Mouse (Mus musculus): ENCODE results near the gene Ugt1a6b. TPM values are rescaled to one million over a fixed set of nuclear protein-coding genes. Genes with fewer than 3 reads are reported as not detected.

The Ugt1a6b gene
- polyA plus RNA-seq, 1 experiment = not detected

DNA sequence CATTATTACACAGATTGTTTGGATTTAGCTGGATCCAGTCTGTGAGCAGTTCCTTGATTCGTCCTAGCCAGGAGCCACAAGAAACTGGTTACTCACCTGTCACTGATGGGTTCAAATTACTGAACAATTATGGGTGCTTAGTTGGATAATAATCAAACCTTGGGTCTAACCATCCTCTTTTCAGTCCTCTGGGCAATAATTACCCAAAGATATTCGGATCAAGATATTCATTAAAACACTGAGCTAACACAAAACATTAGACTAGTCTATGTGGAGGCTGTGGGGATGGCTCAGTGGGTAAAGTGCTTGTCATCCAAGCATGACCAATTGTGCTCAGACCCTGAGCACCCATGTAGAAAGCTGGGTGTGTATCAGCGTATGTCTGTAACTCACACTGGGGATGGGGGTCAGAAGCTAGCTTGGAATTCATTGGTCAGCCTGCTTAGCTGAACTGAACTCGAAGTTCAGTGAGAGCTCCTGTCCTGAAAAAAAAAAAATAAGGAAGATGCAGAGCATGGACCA is 132.9 kb downstream of the Ugt1a6b start:
- Histone ChIP-seq H3K27ac (ENCODE audit: insufficient read depth, low read depth, low read length) (no peak overlapping the region), H3K4me3 (ENCODE audit: insufficient read depth, low read depth, low read length) (no peak overlapping the region), H3K4me1 (ENCODE audit: control insufficient read depth, insufficient read depth, low read length) (no peaks in the 10 kb centered on the region)
- no peak for TF ChIP-seq CTCF (IDR thresholded peaks at IDR 0.05; ENCODE audit: insufficient read depth, low read depth, low read length)
- no peak for TF ChIP-seq POLR2A (IDR thresholded peaks at IDR 0.05; ENCODE audit: insufficient read depth, low read depth, low read length)
- WGBS = 58% methylated on average over 4 of the region's 4 CpGs

DNA sequence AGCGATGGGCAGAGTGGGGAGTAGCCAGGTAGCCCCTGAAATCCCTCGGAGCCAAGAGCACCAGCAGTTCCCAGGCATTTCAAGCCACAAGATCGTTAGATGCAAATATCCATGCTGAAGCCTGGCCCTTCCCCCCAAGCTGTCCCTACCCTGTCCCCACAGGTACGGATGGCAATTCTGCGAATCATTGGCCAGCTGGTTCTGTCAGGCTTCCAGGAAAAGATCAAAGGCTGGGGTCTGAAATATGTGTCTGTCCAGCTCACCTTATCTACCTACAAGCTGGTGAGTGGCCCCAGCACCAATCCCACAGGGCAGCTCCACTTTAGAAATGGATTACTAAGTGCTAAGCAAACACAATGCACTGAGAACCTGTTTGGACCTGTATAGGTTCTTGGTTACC is 134.3 kb downstream of the Ugt1a6b start:
- TF ChIP-seq POLR2A (IDR thresholded peaks at IDR 0.05; ENCODE audit: insufficient read depth, low read depth, low read length) (no peak), CTCF (IDR thresholded peaks at IDR 0.05; ENCODE audit: insufficient read depth, low read depth, low read length) (no peak)
- H3K4me3 ChIP-seq (ENCODE audit: insufficient read depth, low read depth, low read length) = no peak overlapping the region
- no peaks in the 10 kb centered on the region for H3K4me1 ChIP-seq (ENCODE audit: control insufficient read depth, insufficient read depth, low read length)
- whole genome bisulfite sequencing = 80% methylated on average over 5 of the region's 5 CpGs
- H3K27ac ChIP-seq (ENCODE audit: insufficient read depth, low read depth, low read length) = no peak overlapping the region

- TF ChIP-seq POLR2A (IDR thresholded peaks at IDR 0.05; ENCODE audit: insufficient read depth, low read depth, low read length) = no peak
- no peak for TF ChIP-seq CTCF (IDR thresholded peaks at IDR 0.05; ENCODE audit: insufficient read depth, low read depth, low read length)
- no peak overlapping the region for H3K4me3 ChIP-seq (ENCODE audit: insufficient read depth, low read depth, low read length)
- no peak overlapping the region for H3K27ac ChIP-seq (ENCODE audit: insufficient read depth, low read depth, low read length)
- no peaks in the 10 kb centered on the region for H3K4me1 ChIP-seq (ENCODE audit: control insufficient read depth, insufficient read depth, low read length)
- 75% methylated on average over 6 of the region's 6 CpGs for WGBS
These were observed 135.7 kb downstream of the Ugt1a6b start for GRCm38 (mm10) chr1:88238771-88239170.

DNA sequence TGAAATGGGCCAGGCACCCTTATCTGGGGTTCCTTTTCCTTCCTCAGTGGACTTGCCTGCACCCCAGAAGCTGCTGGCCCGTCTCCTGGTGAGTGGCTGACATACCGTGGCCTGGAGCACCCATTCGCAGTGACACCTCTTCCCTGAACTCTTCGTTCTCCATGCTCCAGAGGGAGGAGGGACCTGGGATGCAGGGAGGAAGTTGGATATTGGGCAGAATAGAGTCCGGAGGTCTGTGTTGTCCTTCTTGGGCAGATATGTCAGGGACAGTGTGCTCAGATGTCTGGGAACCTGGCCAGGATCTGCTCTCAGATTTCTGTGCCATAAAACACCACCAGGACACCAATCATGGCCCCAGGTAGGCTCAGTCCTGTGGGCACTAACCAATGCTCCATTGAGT is 137.0 kb downstream of the Ugt1a6b start:
- Histone ChIP-seq H3K4me3 (ENCODE audit: insufficient read depth, low read depth, low read length) (no peak overlapping the region), H3K4me1 (ENCODE audit: control insufficient read depth, insufficient read depth, low read length) (no peaks in the 10 kb centered on the region), H3K27ac (ENCODE audit: insufficient read depth, low read depth, low read length) (no peak overlapping the region)
- TF ChIP-seq POLR2A (IDR thresholded peaks at IDR 0.05; ENCODE audit: insufficient read depth, low read depth, low read length) (no peak), CTCF (IDR thresholded peaks at IDR 0.05; ENCODE audit: insufficient read depth, low read depth, low read length) (no peak)
- 76% methylated on average over 5 of the region's 5 CpGs for WGBS

DNA sequence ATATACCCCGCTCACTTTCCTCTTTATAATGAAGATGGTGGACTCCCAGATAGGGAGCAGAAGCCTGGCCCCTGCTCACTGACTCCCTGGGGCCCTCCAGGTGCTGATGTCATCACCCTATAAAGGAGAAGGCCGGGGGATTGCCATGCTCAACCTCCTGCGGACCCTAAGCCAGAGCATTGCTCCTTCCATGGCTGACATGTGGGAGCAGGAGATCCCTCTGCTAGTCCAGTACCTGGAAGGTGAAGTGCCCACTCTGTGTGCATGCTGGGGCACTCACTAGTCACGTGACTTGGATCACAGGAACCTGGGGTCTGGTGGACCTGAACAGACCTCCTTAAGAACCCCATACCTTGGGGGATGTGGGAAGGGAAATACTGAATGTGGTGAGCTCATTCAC is 137.5 kb downstream of the Ugt1a6b start:
- no peak overlapping the region for H3K27ac ChIP-seq (ENCODE audit: insufficient read depth, low read depth, low read length)
- no peak overlapping the region for H3K4me3 ChIP-seq (ENCODE audit: insufficient read depth, low read depth, low read length)
- WGBS = 71% methylated on average over 4 of the region's 4 CpGs
- TF ChIP-seq POLR2A (IDR thresholded peaks at IDR 0.05; ENCODE audit: insufficient read depth, low read depth, low read length) (no peak), CTCF (IDR thresholded peaks at IDR 0.05; ENCODE audit: insufficient read depth, low read depth, low read length) (no peak)
- no peaks in the 10 kb centered on the region for H3K4me1 ChIP-seq (ENCODE audit: control insufficient read depth, insufficient read depth, low read length)

GRCm38 (mm10) chr1:88243861-88244260 is 140.8 kb downstream of the Ugt1a6b start:
- Histone ChIP-seq H3K4me1 (ENCODE audit: control insufficient read depth, insufficient read depth, low read length) (no peaks in the 10 kb centered on the region), H3K27ac (ENCODE audit: insufficient read depth, low read depth, low read length) (no peak overlapping the region), H3K4me3 (ENCODE audit: insufficient read depth, low read depth, low read length) (no peak overlapping the region)
- 66% methylated on average over 5 of the region's 5 CpGs for WGBS
- TF ChIP-seq CTCF (IDR thresholded peaks at IDR 0.05; ENCODE audit: insufficient read depth, low read depth, low read length) = no peak

DNA sequence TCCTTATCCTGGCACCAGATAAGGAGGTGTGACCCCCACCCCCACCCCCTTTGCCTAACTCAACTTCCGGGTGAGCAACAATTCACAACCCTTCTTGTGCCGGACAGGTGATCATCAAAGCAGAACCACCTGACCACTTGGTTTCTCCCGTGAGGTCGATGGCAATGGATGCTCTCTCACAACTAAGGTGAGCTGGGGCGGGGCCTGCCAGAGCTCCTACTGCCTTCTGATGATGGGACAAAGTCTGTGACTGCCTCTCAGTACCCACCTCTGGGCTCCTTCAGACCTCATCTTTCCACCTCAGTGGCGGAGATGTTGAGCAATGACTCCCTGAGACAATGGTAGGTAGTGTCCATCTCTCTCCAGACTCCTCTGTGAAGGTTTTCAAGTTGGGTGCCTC is 142.8 kb downstream of the Ugt1a6b start:
- Histone ChIP-seq H3K4me1 (ENCODE audit: control insufficient read depth, insufficient read depth, low read length) (no peaks in the 10 kb centered on the region), H3K4me3 (ENCODE audit: insufficient read depth, low read depth, low read length) (no peak overlapping the region), H3K27ac (ENCODE audit: insufficient read depth, low read depth, low read length) (no peak overlapping the region)
- 80% methylated on average over 6 of the region's 6 CpGs for WGBS
- TF ChIP-seq CTCF (IDR thresholded peaks at IDR 0.05; ENCODE audit: insufficient read depth, low read depth, low read length) (no peak), POLR2A (IDR thresholded peaks at IDR 0.05; ENCODE audit: insufficient read depth, low read depth, low read length) (no peak)

GRCm38 (mm10) chr1:88246386-88246785 is 143.3 kb downstream of the Ugt1a6b start:
- 49% methylated on average over 6 of the region's 6 CpGs for WGBS
- Histone ChIP-seq H3K27ac (ENCODE audit: insufficient read depth, low read depth, low read length) (no peak overlapping the region), H3K4me1 (ENCODE audit: control insufficient read depth, insufficient read depth, low read length) (no peaks in the 10 kb centered on the region), H3K4me3 (ENCODE audit: insufficient read depth, low read depth, low read length) (no peak overlapping the region)
- no peak for TF ChIP-seq CTCF (IDR thresholded peaks at IDR 0.05; ENCODE audit: insufficient read depth, low read depth, low read length)
- TF ChIP-seq POLR2A (IDR thresholded peaks at IDR 0.05; ENCODE audit: insufficient read depth, low read depth, low read length) = no peak

DNA sequence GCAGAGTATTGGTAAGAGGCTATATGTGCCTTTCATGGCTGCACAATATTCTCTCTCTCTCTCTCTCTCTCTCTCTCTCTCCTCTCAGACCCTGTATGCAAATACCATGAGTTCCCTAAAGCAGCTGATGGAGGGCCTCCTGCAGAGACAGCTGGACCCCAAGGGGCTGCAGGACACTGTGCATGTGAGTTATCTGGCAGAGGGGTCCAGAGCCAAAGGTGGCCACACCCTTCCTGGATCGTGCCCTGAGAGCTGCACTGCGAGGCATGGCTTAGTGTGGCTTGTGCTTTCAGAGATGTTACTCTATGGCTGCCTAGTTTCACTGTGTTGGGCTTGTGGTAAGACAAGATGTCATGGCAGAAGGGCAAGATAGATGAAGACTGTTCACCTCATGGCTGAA is 144.6 kb downstream of the Ugt1a6b start:
- Histone ChIP-seq H3K4me3 (ENCODE audit: insufficient read depth, low read depth, low read length) (no peak overlapping the region), H3K27ac (ENCODE audit: insufficient read depth, low read depth, low read length) (no peak overlapping the region), H3K4me1 (ENCODE audit: control insufficient read depth, insufficient read depth, low read length) (no peaks in the 10 kb centered on the region)
- TF ChIP-seq CTCF (IDR thresholded peaks at IDR 0.05; ENCODE audit: insufficient read depth, low read depth, low read length) (no peak), POLR2A (IDR thresholded peaks at IDR 0.05; ENCODE audit: insufficient read depth, low read depth, low read length) (no peak)
- WGBS = 42% methylated on average over 2 of the region's 2 CpGs

DNA sequence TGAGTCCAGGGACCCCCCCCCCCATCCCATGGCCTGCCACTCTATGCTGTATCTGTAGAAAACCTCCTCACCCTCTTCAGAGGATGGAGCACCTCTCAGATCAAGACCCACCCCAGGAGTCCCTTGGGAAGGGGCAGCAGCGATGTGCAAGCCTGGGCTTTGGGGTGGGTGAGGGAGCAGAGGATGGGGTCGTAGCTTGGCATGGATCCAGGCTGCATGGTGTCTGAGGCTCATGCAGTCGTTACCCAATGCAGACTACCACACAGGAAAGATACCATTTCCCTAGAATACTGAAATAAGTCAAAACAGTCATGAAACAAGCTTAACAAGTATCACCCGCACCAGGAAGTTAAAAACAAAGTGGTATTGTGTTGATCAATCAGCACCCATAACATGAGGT is 145.6 kb downstream of the Ugt1a6b start:
- TF ChIP-seq POLR2A (IDR thresholded peaks at IDR 0.05; ENCODE audit: insufficient read depth, low read depth, low read length) = no peak
- no peaks in the 10 kb centered on the region for H3K4me1 ChIP-seq (ENCODE audit: control insufficient read depth, insufficient read depth, low read length)
- WGBS = 67% methylated on average over 4 of the region's 4 CpGs
- H3K4me3 ChIP-seq (ENCODE audit: insufficient read depth, low read depth, low read length) = no peak overlapping the region
- H3K27ac ChIP-seq (ENCODE audit: insufficient read depth, low read depth, low read length) = no peak overlapping the region

All from olfactory bulb, adult 2 months (tissue).